Mouse (Mus musculus) layer of hippocampus, adult 9-11 months (tissue): ENCODE results near the gene Rab23.

Source experiments
- DNase-seq: peaks from one replicate; pipeline ENCODE4 v3.0.0; 2022

Rab23 gene

GRCm38 (mm10) chr1:33719733-33720225 is at the start of gene Rab23:
Gene Rab23 (plus strand): TSS chr1:33719887.
- peak; percentile 88 for DNase-seq

GRCm38 (mm10) chr1:33670164-33670616 is 49.5 kb upstream of the Rab23 start:
- peak; percentile 60 for DNase-seq

GRCm38 (mm10) chr1:33671441-33671840 is 48.2 kb upstream of the Rab23 start:
- peak; percentile 17 for DNase-seq

GRCm38 (mm10) chr1:33672083-33672482 is 47.6 kb upstream of the Rab23 start:
- no peak for DNase-seq

DNA sequence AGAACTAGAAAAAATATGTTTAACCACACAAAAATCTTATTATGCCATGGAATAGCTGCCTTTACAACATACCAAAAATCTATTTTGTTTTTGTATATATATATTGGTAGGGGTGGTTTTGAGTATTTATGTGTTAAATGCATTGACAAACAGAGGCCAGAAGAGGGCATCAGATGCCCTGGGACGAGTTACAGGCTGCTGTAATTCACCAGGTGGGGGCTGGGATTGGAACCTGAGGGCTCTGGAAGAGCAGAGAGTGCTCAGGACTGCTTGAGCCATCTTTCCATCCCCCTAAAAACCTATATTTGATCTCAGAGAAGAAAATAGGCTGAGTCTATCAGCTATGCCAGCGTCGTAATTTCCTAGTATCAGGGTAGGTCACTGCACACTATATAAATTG is 47.2 kb upstream of the Rab23 start:
- no peak for DNase-seq

GRCm38 (mm10) chr1:33673158-33673960 is 46.3 kb upstream of the Rab23 start:
- no peak for DNase-seq

GRCm38 (mm10) chr1:33680435-33680834 is 39.3 kb upstream of the Rab23 start:
- no peak for DNase-seq

DNA sequence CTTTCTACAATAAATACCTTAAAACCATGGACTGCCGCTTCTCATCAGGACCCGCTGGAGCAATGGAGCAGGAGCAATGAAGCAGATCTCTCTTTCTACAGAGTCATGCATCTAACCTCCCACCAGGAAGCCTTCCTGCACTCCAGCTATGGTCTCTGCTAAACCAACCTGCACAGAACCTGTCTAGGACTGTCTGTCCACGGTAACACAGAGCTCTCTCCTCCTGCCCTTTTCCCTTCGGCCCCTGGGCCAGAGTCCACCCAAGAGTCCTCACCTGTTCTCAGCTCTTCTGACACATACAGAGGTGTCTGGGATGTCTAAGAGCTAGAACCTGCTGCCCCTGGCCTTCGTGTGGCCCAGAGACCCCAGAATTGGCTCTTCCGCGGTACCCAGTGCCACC is 38.8 kb upstream of the Rab23 start:
- DNase-seq, result no peak

DNA sequence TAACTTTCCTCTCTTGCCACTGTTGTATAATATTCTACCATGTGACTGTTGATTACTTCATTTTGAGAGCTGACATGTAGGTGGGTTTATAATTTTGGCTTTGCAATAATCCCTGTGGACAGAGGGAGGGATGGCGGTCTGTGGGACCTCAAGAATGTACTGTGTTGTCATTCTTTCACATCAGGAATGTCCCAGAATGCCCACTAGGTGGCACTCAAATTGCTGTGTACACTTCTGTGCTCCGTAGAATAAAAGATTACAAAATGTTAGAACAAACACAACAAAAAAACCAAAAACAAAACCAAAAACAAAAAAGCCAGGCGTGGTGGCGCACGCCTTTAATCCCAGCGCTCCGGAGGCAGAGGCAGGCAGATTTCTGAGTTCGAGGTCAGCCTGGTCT is 35.2 kb upstream of the Rab23 start:
- DNase-seq, result no peak

DNA sequence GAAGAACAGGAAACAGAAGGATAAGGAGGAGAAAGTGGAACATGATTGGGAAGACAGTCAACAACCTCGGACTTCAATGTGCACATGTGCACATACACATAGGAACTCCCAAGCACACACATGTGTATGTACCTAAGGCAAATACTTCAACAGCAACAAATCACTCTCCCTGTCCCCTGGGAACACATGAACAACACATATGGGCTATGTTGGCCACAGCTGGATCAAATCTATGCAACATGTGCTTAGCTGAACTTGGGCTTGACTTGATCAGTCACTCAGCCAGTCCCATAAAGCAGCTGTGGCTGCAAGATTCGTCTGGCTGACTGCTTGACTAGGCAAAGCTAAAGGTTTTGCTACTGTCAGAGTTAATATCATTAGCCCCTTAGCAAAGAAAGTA is 30.9 kb upstream of the Rab23 start:
- DNase-seq, result no peak

DNA sequence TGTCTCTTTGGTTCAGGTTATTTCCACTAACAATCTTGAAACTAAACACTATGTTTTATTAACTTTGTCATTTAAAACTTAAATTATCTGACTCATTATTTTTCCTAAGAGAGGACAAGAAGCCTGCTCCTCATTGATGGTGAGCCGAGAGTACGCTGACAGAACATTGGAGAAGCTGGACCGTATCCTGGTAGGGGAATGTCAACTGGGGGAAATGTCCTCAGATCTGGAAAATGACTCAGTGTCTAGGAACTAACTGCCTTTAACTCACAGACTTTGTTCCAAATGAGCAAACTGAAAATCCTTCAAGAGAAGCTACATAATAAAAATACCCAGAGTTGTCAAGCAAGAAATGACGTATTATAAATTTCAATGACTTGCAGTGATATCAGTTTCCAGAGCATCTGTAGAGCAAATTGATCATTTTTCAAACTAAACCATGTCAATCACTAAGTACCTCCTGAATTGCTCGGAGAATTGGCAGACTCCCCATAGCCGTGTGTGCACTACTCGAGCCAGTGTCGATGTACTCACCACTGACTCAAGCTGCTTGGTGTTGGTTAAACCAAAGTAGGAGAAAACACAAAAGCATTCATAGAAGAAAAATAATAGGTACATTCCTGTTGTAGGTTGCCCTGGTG is 30.1 kb upstream of the Rab23 start:
- no peak for DNase-seq

GRCm38 (mm10) chr1:33690087-33690448 is 29.6 kb upstream of the Rab23 start:
- no peak for DNase-seq

DNA sequence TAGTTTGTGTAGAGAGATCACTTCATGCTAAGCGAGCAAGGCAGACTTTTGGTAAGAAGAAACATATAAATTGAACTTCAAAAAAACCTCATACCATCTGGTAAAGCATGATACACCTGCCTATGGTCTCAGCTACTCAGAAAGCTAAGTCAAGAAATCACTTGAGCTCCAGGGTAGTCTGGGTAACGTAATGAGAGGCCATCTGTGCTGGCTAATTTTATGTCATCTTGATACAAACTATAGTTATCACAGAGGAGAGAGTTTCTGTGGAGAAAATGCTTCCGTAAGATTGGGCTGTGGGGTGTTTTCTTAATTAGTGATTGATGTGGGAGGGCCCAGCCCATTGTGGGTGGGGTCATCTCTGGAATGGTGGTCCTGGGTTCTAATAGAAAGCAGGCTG is 25.8 kb upstream of the Rab23 start:
- no peak for DNase-seq

DNA sequence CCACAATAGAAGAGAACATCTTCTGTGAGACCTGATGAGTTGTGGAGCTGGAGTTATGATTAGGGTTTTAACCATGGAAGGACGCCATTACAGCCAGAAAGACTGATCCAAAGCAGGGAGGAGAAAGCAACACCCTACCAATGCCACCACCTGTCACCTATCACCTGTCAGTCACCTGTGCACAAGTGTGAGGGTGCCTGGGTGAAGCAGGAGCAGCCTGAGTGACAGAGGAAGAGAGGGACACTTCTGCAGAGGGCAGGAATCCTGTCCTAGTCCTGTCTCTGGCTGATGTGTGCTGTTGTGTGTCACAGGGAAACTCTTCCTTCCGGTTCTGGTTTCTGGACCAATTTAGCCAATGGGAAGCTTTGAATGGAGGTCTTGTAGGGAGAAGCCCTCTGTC is 23.7 kb upstream of the Rab23 start:
- no peak for DNase-seq

GRCm38 (mm10) chr1:33701244-33701643 is 18.4 kb upstream of the Rab23 start:
- peak; percentile 17 for DNase-seq

DNA sequence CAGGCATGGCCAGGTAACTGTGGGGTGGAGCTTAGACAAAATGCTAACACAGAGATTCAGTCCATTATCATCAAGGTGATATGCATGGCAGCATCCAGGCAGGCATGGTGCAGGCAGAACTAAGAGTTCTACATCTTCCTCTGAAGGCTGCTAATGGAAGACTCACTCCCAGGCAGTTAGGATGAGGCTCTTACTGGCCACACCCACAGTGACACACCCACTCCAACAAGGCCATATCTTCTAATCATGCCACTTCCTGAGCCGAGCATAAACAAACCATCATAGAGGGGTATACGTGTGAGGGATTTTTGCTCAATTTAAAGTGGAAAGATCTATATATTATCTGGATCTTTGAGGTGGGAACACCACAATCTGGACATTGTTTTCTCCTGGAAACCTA is 10.1 kb upstream of the Rab23 start:
- DNase-seq, result no peak

DNA sequence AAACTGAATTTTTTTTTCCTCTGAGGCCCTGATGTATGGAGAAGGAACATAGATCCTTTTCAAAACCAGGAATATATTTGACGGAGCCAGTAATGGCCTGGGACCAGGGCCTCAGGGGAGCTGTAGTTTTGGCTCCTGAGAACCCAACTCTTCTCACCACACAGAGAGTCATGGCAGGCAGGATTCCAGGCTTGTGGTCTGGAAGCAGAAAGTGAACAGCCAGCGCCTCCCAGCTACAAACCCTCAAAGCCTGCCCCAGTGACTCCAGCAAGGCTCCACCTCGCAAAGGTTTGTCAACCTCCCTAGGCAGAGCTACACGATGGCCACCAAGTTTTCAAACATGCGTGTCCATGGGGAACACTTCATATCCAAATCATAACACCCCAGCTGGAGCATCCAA is 7.7 kb upstream of the Rab23 start:
- no peak for DNase-seq

- no peak for DNase-seq
Measured at GRCm38 (mm10) chr1:33714796-33715195, 4.9 kb upstream of the Rab23 start.

DNA sequence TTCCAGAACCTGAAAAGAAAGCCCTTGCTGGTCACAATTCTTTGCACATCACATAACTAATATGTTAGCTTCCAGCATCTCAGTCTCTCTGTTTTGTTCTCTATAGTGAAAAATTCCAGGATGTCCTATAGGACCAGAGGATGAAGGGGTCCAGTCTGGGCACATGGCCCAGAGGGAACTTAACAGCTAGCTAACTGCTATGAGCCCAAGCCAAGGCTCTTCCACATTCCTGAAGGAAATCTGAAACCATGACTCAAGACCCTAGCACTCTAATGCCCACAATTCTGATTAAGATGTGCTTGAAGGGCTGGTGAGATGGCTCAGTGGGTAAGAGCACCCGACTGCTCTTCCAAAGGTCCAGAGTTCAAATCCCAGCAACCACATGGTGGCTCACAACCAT is 2.1 kb upstream of the Rab23 start:
- no peak for DNase-seq

DNA sequence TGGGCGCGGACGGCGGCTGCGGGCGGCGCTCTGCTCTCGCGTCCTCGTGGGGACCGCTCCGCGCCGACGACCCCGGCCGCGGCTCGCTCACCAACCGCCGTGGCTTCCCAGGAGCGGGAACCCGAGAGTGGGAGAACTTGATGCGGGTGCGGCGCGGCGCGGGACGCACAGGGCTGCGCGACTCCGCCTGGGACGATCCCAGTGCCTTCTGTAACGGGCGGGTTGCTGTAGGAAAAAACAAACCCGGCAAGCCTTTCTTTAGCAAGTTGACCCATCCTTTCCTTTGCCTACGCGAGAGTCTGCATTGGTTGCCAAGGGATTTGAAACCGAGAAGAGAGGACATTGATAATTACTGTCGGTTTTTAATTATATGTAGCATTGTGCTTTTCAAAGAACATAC is 544 bp downstream of the Rab23 start:
- DNase-seq, result peak; percentile 22

DNA sequence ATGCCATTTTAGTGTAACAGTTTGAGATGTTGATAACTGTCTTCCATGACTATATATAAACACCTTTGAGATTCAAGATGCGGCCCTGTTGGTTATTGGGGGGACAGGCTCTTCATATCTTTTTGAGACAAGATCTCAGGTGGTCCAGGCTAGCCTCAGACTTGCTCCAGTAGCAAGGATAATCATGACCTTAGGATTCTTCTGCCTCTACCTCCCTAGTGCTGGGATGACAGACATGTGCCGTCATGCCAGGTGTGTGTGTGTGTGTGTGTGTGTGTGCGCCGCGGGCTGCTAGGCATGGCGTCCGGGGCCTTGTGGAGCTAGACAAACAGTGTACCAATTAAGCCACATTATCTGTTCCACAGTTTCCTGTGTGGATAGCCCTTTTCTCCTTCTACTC is 1.3 kb downstream of the Rab23 start:
- no peak for DNase-seq

- no peak for DNase-seq
Measured at GRCm38 (mm10) chr1:33724516-33724915, 4.8 kb downstream of the Rab23 start.

GRCm38 (mm10) chr1:33725086-33725485 is 5.4 kb downstream of the Rab23 start:
- DNase-seq, result no peak

GRCm38 (mm10) chr1:33733044-33733443 is 13.4 kb downstream of the Rab23 start:
- no peak for DNase-seq
